Mouse (Mus musculus) liver, embryonic 14.5 days (tissue): ENCODE data around the gene Ntm. TPM values are rescaled to one million over a fixed set of nuclear protein-coding genes. Genes with fewer than 3 reads are reported as not detected.

Experiments used
- ATAC-seq: fragments of 200-750 bp; cut with Nextera tagmentation; 2 replicates; pipeline ENCODE4 v1.8.0; 2017; ENCODE audit warnings: moderate number of reproducible peaks, mild to moderate bottlenecking, moderate library complexity; ENCODE audit not compliant: insufficient read depth
- DNase-seq, 3 experiments: peaks; one replicate each; pipeline ENCODE4 v3.0.0-alpha.2; 2012 to 2013; ENCODE audit warnings: low read depth in 3 of 3, low spot score in 3 of 3
- H3K27ac ChIP-seq: fragments of 300-500 bp; sonication (generic); 2 replicates; pipeline ENCODE4 v1.5.1; 2014; ENCODE audit warnings: moderate library complexity, mild to moderate bottlenecking, control low read depth, inconsistent platforms
- H3K27me3 ChIP-seq: fragments of 300-500 bp; sonication (generic); 2 replicates; pipeline ENCODE4 v1.6.1; 2014; ENCODE audit warnings: mild to moderate bottlenecking, low read length, moderate library complexity; ENCODE audit not compliant: control insufficient read depth, insufficient read depth
- H3K36me3 ChIP-seq: fragments of 300-500 bp; sonication (generic); replicated peaks from 2 replicates; pipeline ENCODE4 v1.6.1; 2014; ENCODE audit warnings: low read depth; ENCODE audit not compliant: control insufficient read depth, insufficient read depth
- H3K4me1 ChIP-seq, 2 experiments: fragments of 200-500 bp in 1 of 2; fragments of 300-500 bp in 1 of 2; sonication (generic) in 1 of 2; replicated peaks; 2 replicates each; pipeline ENCODE4 v1.6.1; 2012 to 2014; ENCODE audit warnings: antibody characterized with exemption in 1 of 2, inconsistent platforms in 1 of 2, low read length in 1 of 2; ENCODE audit not compliant: control insufficient read depth in 2 of 2, insufficient read depth in 2 of 2
- H3K4me2 ChIP-seq: fragments of 300-500 bp; sonication (generic); 2 replicates; pipeline ENCODE4 v1.6.1; 2014; ENCODE audit warnings: low read depth, mild to moderate bottlenecking, control low read depth, moderate library complexity
- H3K4me3 ChIP-seq, 2 experiments: fragments of 200-500 bp in 1 of 2; fragments of 300-500 bp in 1 of 2; sonication (generic) in 1 of 2; 2 replicates each; pipeline ENCODE4 v1.5.1; 2012 to 2014; ENCODE audit warnings: low read depth in 2 of 2, low read length in 2 of 2, mild to moderate bottlenecking in 2 of 2, control low read depth in 1 of 2, inconsistent platforms in 1 of 2, moderate library complexity in 1 of 2; ENCODE audit not compliant: insufficient read depth in 1 of 2
- H3K9ac ChIP-seq: fragments of 300-500 bp; sonication (generic); replicated peaks from 2 replicates; pipeline ENCODE4 v1.6.1; 2014; ENCODE audit warnings: mild to moderate bottlenecking, control low read depth, moderate library complexity
- H3K9me3 ChIP-seq: fragments of 300-500 bp; sonication (generic); 2 replicates; pipeline ENCODE4 v1.6.1; 2016; ENCODE audit warnings: low read length, mixed read lengths; ENCODE audit not compliant: control insufficient read depth
- CTCF ChIP-seq: IDR thresholded peaks from 2 replicates; pipeline ENCODE4 v1.5.1; 2016; ENCODE audit warnings: antibody characterized with exemption, low read depth, control low read depth
- EP300 ChIP-seq: IDR thresholded peaks from 2 replicates; pipeline ENCODE4 v1.6.1; 2016; ENCODE audit warnings: antibody characterized with exemption, low read depth
- WGBS: fragments of 180-500 bp; shearing (Covaris S2); extraction: QIAGEN DNeasy Blood & Tissue Kit; methylation state at CpG from one replicate; pipeline ENCODE4 v1.1.7; 2014; ENCODE audit not compliant: insufficient replicate concordance; 5-methylcytosine and 5-hydroxymethylcytosine counted together
- polyA plus RNA-seq, 2 experiments: library from polyadenylated mRNA; depleted of rRNA in 1 of 2; stranded (reverse) in 1 of 2; unstranded in 1 of 2; fragments of >200 nt; fragmentation: Nextera tagmentation in 1 of 2; extraction: Ambion mirVana in 1 of 2; gene quantifications; 2 replicates each; pipeline versions ENCODE4 v1.2.1 to v1.2.3; 2012 to 2014

Gene Ntm
- polyA plus RNA-seq, 2 experiments, result 0.21 to 0.30 TPM

GRCm38 (mm10) chr9:29016879-29017278, 946.1 kb downstream of the Ntm start:
- no peak overlapping the region for H3K9ac ChIP-seq
- no peak overlapping the region for H3K4me3 ChIP-seq
- no peaks in the 10 kb centered on the region for H3K27me3 ChIP-seq
- DNase-seq (no peak), ATAC-seq (no peak)
- WGBS, result 50% methylated on average over 3 of the region's 3 CpGs
- no peak for TF ChIP-seq EP300
- no peak for TF ChIP-seq CTCF
- H3K27ac ChIP-seq, result no peak overlapping the region
- no peaks in the 10 kb centered on the region for H3K4me1 ChIP-seq
- no peaks in the 10 kb centered on the region for H3K9me3 ChIP-seq
- no peaks in the 10 kb centered on the region for H3K36me3 ChIP-seq
- no peak overlapping the region for H3K4me2 ChIP-seq

- H3K9me3 ChIP-seq, result no peaks in the 10 kb centered on the region
- WGBS, result 77% methylated on average over 17 of the region's 17 CpGs
- no peak overlapping the region for H3K4me3 ChIP-seq
- H3K4me1 ChIP-seq, result no peaks in the 10 kb centered on the region
- no peak for ATAC-seq
- no peaks in the 10 kb centered on the region for H3K27me3 ChIP-seq
- TF ChIP-seq CTCF, result no peak
- TF ChIP-seq EP300, result no peak
- H3K27ac ChIP-seq, result no peak overlapping the region
- H3K36me3 ChIP-seq, result no peaks in the 10 kb centered on the region
- H3K4me2 ChIP-seq, result no peak overlapping the region
- H3K9ac ChIP-seq, result no peak overlapping the region
- DNase-seq, result no peak
Measured at GRCm38 (mm10) chr9:29013881-29014280, 949.1 kb downstream of the Ntm start.

- H3K4me3 ChIP-seq, result no peak overlapping the region
- DNase-seq, result no peak
- 68% methylated on average over 6 of the region's 6 CpGs for WGBS
Measured at GRCm38 (mm10) chr9:29012541-29012940, 950.4 kb downstream of the Ntm start.

GRCm38 (mm10) chr9:29011476-29011875, 951.5 kb downstream of the Ntm start:
- Histone ChIP-seq H3K27me3 (no peaks in the 10 kb centered on the region), H3K27ac (no peak overlapping the region), H3K36me3 (no peaks in the 10 kb centered on the region), H3K4me1 (no peaks in the 10 kb centered on the region), H3K9me3 (no peaks in the 10 kb centered on the region), H3K4me3 (no peak overlapping the region), H3K9ac (no peak overlapping the region), H3K4me2 (no peak overlapping the region)
- 53% methylated on average over 3 of the region's 3 CpGs for WGBS
- no peak for DNase-seq
- no peak for ATAC-seq
- TF ChIP-seq EP300 (no peak), CTCF (no peak)

More at GRCm38 (mm10) chr9:29012541-29012940, 950.4 kb downstream of the Ntm start:
- H3K4me2 ChIP-seq, result no peak overlapping the region
- H3K9me3 ChIP-seq, result no peaks in the 10 kb centered on the region
- no peaks in the 10 kb centered on the region for H3K27me3 ChIP-seq
- H3K27ac ChIP-seq, result no peak overlapping the region
- TF ChIP-seq EP300, result no peak
- TF ChIP-seq CTCF, result no peak
- ATAC-seq, result no peak
- no peak overlapping the region for H3K9ac ChIP-seq
- H3K36me3 ChIP-seq, result no peaks in the 10 kb centered on the region
- no peaks in the 10 kb centered on the region for H3K4me1 ChIP-seq

GRCm38 (mm10) chr9:29004534-29004933, 958.4 kb downstream of the Ntm start:
- 65% methylated on average over 7 of the region's 7 CpGs for WGBS
- no peak for TF ChIP-seq CTCF
- TF ChIP-seq EP300, result no peak
- no peak for ATAC-seq

GRCm38 (mm10) chr9:28999951-29000351, 963.0 kb downstream of the Ntm start:
- Histone ChIP-seq H3K9ac (no peak overlapping the region), H3K27me3 (no peaks in the 10 kb centered on the region), H3K4me2 (no peak overlapping the region), H3K4me3 (no peak overlapping the region), H3K36me3 (no peaks in the 10 kb centered on the region), H3K27ac (no peak overlapping the region), H3K4me1 (no peaks in the 10 kb centered on the region), H3K9me3 (no peaks in the 10 kb centered on the region)
- no peak for ATAC-seq
- 32% methylated on average over 4 of the region's 4 CpGs for WGBS
- no peak for DNase-seq
- TF ChIP-seq EP300 (no peak), CTCF (no peak)

More at GRCm38 (mm10) chr9:29004534-29004933, 958.4 kb downstream of the Ntm start:
- H3K27ac ChIP-seq, result no peak overlapping the region
- H3K4me3 ChIP-seq, result no peak overlapping the region
- no peaks in the 10 kb centered on the region for H3K27me3 ChIP-seq
- H3K9me3 ChIP-seq, result no peaks in the 10 kb centered on the region
- no peaks in the 10 kb centered on the region for H3K36me3 ChIP-seq
- no peaks in the 10 kb centered on the region for H3K4me1 ChIP-seq
- no peak overlapping the region for H3K9ac ChIP-seq
- DNase-seq, result no peak
- H3K4me2 ChIP-seq, result no peak overlapping the region
